Mouse (Mus musculus): ENCODE measurements around the gene Tbc1d2b.

The Tbc1d2b gene

GRCm38 (mm10) chr9:90208655-90209054 lies 61.9 kb downstream of the Tbc1d2b start:
- no peak for DNase-seq (ENCODE audit: low read depth in 1 of 2, low spot score in 2 of 2)

GRCm38 (mm10) chr9:90207808-90208207 lies 62.8 kb downstream of the Tbc1d2b start:
- no peak for DNase-seq (ENCODE audit: low read depth in 1 of 2, low spot score in 2 of 2)

- DNase-seq (ENCODE audit: low read depth in 1 of 2, low spot score in 2 of 2) = peak; percentile 54 to 71
Observed at GRCm38 (mm10) chr9:90206500-90206899, 64.1 kb downstream of the Tbc1d2b start.

DNA sequence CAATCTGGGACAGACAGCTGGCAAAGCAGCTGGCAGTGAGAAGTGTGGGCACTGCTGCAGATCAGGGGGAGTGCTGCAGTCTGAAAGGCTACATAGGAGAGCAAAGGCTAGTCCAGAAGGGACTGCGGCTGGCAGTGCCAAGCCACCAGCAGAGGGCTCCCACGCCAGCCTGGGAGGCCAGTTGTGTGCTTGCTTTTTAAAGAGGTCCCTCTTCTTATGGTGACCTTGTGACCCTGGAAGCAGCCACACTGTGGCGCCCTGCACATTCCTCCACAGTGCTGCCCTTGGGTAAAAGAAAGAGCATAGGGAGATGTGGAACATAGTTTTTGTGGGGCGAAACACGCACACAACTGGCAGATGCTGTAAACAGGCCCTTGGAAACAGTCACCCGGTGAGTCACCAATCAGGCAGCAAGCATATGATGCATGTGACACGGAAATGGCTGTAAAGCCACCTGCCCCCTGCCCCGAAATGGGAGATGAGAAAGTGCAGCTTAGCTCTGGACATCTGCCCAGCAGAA lies 66.1 kb downstream of the Tbc1d2b start:
- DNase-seq (ENCODE audit: low read depth in 1 of 2, low spot score in 2 of 2) = no peak

DNA sequence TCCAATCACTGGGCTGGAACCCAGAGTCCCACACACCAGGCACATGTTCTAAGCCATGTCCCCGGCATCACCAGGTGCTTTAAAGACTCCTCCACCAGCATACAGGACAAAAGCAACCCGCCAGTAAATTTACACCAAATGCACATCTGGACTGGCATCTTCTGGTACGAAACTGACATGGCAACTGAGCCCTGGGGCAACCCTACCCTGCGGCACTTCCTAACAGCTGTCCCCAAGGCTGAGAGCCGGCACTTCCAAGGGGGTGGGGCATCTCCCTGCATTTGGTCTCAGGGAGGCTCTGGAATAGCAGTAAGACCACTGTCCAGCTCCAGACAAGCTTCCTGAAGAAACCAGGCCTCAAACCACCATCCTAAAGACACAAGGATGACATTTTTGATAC lies 67.4 kb downstream of the Tbc1d2b start:
- DNase-seq (ENCODE audit: low read depth in 1 of 2, low spot score in 2 of 2) = no peak

GRCm38 (mm10) chr9:90201541-90201940 lies 69.1 kb downstream of the Tbc1d2b start:
- no peak for DNase-seq (ENCODE audit: low read depth in 1 of 2, low spot score in 2 of 2)

- DNase-seq (ENCODE audit: low read depth in 1 of 2, low spot score in 2 of 2) = no peak
Observed at GRCm38 (mm10) chr9:90201096-90201495, 69.5 kb downstream of the Tbc1d2b start.

GRCm38 (mm10) chr9:90200501-90200900 lies 70.1 kb downstream of the Tbc1d2b start:
- DNase-seq (ENCODE audit: low read depth in 1 of 2, low spot score in 2 of 2) = no peak

- no peak for DNase-seq (ENCODE audit: low read depth in 1 of 2, low spot score in 2 of 2)
Observed at GRCm38 (mm10) chr9:90199611-90200010, 71.0 kb downstream of the Tbc1d2b start.

- no peak for DNase-seq (ENCODE audit: low read depth in 1 of 2, low spot score in 2 of 2)
Observed at GRCm38 (mm10) chr9:90198531-90199449, 71.8 kb downstream of the Tbc1d2b start.

DNA sequence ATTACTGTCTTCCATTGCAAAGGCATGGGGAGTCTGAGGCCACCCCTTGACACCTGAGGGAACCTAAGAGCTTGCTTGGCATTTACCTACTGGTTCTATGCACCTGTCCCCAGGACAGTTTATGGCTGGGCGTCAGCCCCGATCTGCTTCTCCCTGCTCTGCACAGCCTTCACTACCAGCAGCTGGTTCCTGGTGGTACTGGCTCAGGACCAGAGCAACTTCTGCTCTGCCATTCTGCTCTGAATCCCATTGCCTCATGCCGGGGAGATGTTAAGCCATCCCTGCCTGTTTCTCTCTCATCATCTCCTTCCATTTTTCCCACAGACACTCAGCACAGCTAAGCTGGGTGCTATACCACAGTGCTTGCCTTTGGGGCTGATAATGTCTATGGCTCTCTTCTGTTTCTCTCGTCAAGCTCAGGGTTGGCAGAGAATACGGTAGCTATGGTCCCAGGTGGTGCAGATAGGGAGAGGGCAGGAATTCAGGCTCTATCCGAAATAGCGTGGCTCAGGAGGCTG lies 72.7 kb downstream of the Tbc1d2b start:
- DNase-seq (ENCODE audit: low read depth in 1 of 2, low spot score in 2 of 2) = no peak

- no peak for DNase-seq (ENCODE audit: low read depth in 1 of 2, low spot score in 2 of 2)
Observed at GRCm38 (mm10) chr9:90197116-90197665, 73.4 kb downstream of the Tbc1d2b start.

DNA sequence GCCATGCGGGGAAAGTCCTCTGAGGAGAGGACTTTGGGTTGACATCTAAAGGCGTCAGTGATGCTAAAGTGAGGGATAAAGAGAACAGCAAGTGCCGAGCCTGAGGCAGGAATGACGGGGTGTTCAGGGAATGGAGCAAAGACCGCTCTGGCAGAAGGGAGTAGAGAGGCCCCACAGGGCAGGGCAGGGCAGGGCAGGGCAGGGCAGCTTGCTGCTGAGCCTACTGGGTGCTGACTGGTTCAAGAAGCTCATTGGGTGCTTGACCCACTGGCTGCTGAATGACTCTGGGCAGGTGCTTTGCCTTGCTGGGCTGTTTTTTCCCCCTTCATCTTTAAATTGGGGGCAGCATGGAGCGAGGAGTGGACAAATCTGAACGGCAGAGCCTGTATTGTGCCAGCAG lies 74.3 kb downstream of the Tbc1d2b start:
- no peak for DNase-seq (ENCODE audit: low read depth in 1 of 2, low spot score in 2 of 2)

GRCm38 (mm10) chr9:90195000-90195399 lies 75.6 kb downstream of the Tbc1d2b start:
- no peak for DNase-seq (ENCODE audit: low read depth in 1 of 2, low spot score in 2 of 2)

GRCm38 (mm10) chr9:90189391-90189790 lies 81.2 kb downstream of the Tbc1d2b start:
- DNase-seq (ENCODE audit: low read depth in 1 of 2, low spot score in 2 of 2) = no peak

DNA sequence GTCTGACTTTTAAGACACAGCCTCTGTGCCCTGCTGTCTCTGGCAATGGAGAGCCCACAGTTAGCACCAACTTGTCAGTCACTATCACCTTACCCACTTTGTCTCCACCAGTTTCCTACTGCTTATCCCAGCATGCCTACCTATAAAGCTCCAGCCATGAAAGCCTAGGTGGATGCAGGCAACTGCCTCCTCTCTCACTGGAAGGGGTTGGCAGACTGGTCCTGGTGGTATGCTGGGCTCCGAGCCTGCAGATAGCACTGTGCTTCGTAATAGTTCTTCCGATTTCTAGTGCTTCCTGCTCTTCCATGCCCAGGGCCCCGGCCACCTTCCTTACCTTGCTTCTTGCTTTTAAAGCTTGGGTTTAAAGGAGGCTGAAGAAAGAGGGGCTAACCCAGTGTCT lies 81.7 kb downstream of the Tbc1d2b start:
- no peak for DNase-seq (ENCODE audit: low read depth in 1 of 2, low spot score in 2 of 2)

GRCm38 (mm10) chr9:90185356-90185910 lies 85.2 kb downstream of the Tbc1d2b start:
- no peak for DNase-seq (ENCODE audit: low read depth in 1 of 2, low spot score in 2 of 2)

- DNase-seq (ENCODE audit: low read depth in 1 of 2, low spot score in 2 of 2) = no peak
Observed at GRCm38 (mm10) chr9:90184116-90184515, 86.5 kb downstream of the Tbc1d2b start.

GRCm38 (mm10) chr9:90183550-90183949 lies 87.1 kb downstream of the Tbc1d2b start:
- DNase-seq (ENCODE audit: low read depth in 1 of 2, low spot score in 2 of 2) = no peak

- DNase-seq (ENCODE audit: low read depth in 1 of 2, low spot score in 2 of 2) = no peak
Observed at GRCm38 (mm10) chr9:90182636-90183421, 87.8 kb downstream of the Tbc1d2b start.
